Mouse (Mus musculus) gastrocnemius, adult 2 months (tissue): ENCODE results near the gene Ssh2. TPM values are rescaled to one million over a fixed set of nuclear protein-coding genes. Genes with fewer than 3 reads are reported as not detected.

ENCODE experiments used
- DNase-seq: peaks from one replicate; pipeline ENCODE4 v3.0.0; 2022
- H3K27ac ChIP-seq: fragments of 200-600 bp; 2 replicates; pipeline ENCODE4 v1.8.1; 2022; ENCODE audit warnings: mild to moderate bottlenecking
- H3K4me3 ChIP-seq: fragments of 200-600 bp; 2 replicates; pipeline ENCODE4 v1.8.1; 2022; ENCODE audit warnings: mild to moderate bottlenecking, moderate library complexity
- CTCF ChIP-seq: fragments of 200-600 bp; IDR thresholded peaks from 2 replicates; pipeline ENCODE4 v1.8.1; 2022; ENCODE audit warnings: antibody characterized with exemption, mild to moderate bottlenecking, moderate library complexity
- intact Hi-C: fragments of 180-260 bp; cut with DNase I; formaldehyde crosslinking; loops from one replicate; pipeline ENCODE4 v1.15.1; 2025
- long read RNA-seq, 2 experiments: library from polyadenylated mRNA; stranded (forward); transcript quantifications; one replicate each; pipeline ENCODE4 v2.0.0; 2021
- total RNA-seq, 2 experiments: library from RNA; stranded (reverse); gene quantifications; 2 replicates each; pipeline ENCODE4 v1.2.3; 2021

Ssh2 gene
- 10 to 100 TPM; 40.3 to 55.3 TPM for total RNA-seq
- long read RNA-seq, experiment 1, partial matches to known transcripts: 5 of 12 reads
- long read RNA-seq, experiment 1, other reads (novel, unspliced or antisense): 7 of 12 reads
- long read RNA-seq, experiment 2, partial matches to known transcripts: 2 of 14 reads
- long read RNA-seq, experiment 2, other reads (novel, unspliced or antisense): 11 of 14 reads

- Histone ChIP-seq H3K27ac (peak within 1 kb of the TSS; percentile 91), H3K4me3 (peak within 1 kb of the TSS; percentile 83)
- DNase-seq: peak; percentile 89
- no peak for TF ChIP-seq CTCF
- intact Hi-C loops: loop anchor here (1.0 to 5.0 kb wide), 2 partner anchors 92 to 231 kb away; no protein-coding TSS in a partner anchor
These were observed at the start of gene Ssh2 for GRCm38 (mm10) chr11:77215951-77216760. Gene Ssh2, plus strand, starts transcription at chr11:77216287.

DNA sequence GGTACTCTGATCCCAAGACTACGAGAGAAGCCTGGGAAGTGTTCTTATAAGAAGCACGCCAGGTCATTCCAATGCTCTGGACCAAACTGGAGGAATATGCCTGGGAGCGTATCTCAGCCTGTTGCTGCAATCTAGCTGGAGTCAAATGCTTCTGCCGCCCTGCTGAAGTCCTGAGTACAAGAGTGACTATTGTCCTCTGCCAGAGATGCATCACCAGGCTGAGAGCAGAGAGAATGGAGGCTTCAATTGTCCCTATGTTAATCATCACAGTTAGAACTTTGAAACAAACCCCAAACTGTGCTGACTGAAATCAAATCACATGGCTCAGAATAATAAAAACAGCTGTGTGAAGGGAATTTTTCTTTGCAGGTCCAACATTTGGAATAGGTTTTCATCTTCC is 42.4 kb upstream of the Ssh2 start:
- no peak for DNase-seq
- TF ChIP-seq CTCF: no peak
- intact Hi-C loops: no loop called here
- H3K27ac ChIP-seq: peak overlapping the region; percentile 17
- no peak overlapping the region for H3K4me3 ChIP-seq

GRCm38 (mm10) chr11:77174531-77174930 is 41.6 kb upstream of the Ssh2 start:
- intact Hi-C loops: no loop called here
- no peak for DNase-seq
- no peak for TF ChIP-seq CTCF
- H3K4me3 ChIP-seq: no peak overlapping the region; the same call in 1 of the 2 replicates
- peak overlapping the region; percentile 17 for H3K27ac ChIP-seq

DNA sequence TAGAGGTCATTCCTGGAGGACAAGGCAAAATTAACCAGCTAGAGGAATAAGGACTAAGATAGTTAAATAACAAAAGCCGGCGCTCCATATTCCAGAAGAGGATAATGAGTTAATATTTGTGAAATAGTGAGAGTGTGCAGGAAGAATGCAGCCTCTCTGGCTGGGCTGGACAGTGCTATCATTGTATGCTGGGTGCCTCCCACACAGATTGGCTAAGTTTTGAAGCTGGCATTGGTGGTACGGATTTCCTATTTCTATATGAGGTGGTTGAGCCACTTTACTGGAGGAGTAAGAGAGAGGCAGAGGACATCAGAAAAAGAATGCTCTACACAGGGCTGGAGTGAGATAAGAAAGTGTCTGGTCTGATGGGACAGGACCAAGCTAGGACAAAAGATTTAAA is 36.3 kb upstream of the Ssh2 start:
- H3K4me3 ChIP-seq: no peak overlapping the region
- H3K27ac ChIP-seq: no peak overlapping the region
- no peak for DNase-seq
- TF ChIP-seq CTCF: no peak
- intact Hi-C loops: no loop called here

GRCm38 (mm10) chr11:77180886-77181285 is 35.2 kb upstream of the Ssh2 start:
- no peak for TF ChIP-seq CTCF
- DNase-seq: no peak
- intact Hi-C loops: no loop called here
- no peak overlapping the region for H3K27ac ChIP-seq
- no peak overlapping the region for H3K4me3 ChIP-seq

- Histone ChIP-seq H3K27ac (no peak overlapping the region), H3K4me3 (no peak overlapping the region)
- no peak for TF ChIP-seq CTCF
- intact Hi-C loops: no loop called here
- DNase-seq: no peak
These were observed 34.6 kb upstream of the Ssh2 start for GRCm38 (mm10) chr11:77181528-77181927.

- intact Hi-C loops: no loop called here
- Histone ChIP-seq H3K4me3 (no peak overlapping the region), H3K27ac (no peak overlapping the region)
- DNase-seq: no peak
- no peak for TF ChIP-seq CTCF
These were observed 34.0 kb upstream of the Ssh2 start for GRCm38 (mm10) chr11:77182041-77182440.

DNA sequence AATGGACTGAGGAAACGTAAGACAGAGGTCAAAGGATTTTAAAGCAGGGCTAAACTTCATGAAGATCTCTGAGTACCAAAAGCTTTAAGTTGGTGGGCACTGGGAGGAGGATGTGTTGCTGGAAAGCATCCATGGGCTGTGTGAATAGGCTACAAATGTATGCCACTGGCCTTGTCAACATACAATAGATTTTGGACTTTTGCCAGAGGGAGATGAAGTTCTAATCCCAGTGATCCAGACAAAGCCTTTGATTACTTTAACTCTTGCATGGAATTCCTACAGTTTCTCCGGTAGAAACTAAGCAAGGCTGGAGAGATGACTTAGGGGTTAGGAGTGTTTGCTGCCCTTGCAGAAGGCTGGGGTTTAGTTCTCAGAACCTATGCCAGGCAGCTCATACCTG is 33.5 kb upstream of the Ssh2 start:
- no peak for TF ChIP-seq CTCF
- intact Hi-C loops: no loop called here
- DNase-seq: no peak
- Histone ChIP-seq H3K27ac (no peak overlapping the region), H3K4me3 (no peak overlapping the region)

DNA sequence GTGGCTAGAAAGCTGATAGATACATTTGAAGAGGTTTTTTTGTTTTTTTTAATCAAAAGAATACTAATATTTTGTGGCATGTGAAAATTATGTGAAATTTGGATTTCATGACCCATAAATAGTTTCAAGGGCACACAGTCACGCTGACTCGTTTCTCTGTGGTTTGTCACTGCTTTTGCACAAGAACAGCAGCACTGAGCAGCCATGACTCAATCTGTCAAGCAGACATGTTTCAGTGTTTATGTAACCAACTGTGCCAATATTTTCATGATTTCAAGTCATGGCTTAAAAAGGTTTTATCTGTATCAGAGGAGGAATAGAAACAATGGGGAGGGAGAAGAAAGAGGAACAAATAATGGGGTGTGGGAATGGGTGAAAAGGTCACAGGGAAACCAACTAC is 31.2 kb upstream of the Ssh2 start:
- no peak for DNase-seq
- intact Hi-C loops: no loop called here
- Histone ChIP-seq H3K27ac (no peak overlapping the region), H3K4me3 (no peak overlapping the region)
- no peak for TF ChIP-seq CTCF

GRCm38 (mm10) chr11:77188868-77189267 is 27.2 kb upstream of the Ssh2 start, which contains the start of gene Efcab5:
Gene Efcab5, minus strand, starts transcription at chr11:77188968.
- DNase-seq: no peak
- no peak for TF ChIP-seq CTCF
- intact Hi-C loops: no loop called here
- peak within 1 kb of the TSS; percentile 31; the same call in 1 of the 2 replicates for H3K27ac ChIP-seq
- no peak within 1 kb of the TSS for H3K4me3 ChIP-seq

- no peak for DNase-seq
- H3K4me3 ChIP-seq: no peak overlapping the region
- H3K27ac ChIP-seq: no peak overlapping the region
- no peak for TF ChIP-seq CTCF
- intact Hi-C loops: no loop called here
These were observed 22.7 kb upstream of the Ssh2 start for GRCm38 (mm10) chr11:77193410-77193809.

- intact Hi-C loops: no loop called here
- no peak overlapping the region for H3K27ac ChIP-seq
- no peak for DNase-seq
- no peak overlapping the region for H3K4me3 ChIP-seq
- TF ChIP-seq CTCF: no peak
These were observed 22.0 kb upstream of the Ssh2 start for GRCm38 (mm10) chr11:77193941-77194553.

DNA sequence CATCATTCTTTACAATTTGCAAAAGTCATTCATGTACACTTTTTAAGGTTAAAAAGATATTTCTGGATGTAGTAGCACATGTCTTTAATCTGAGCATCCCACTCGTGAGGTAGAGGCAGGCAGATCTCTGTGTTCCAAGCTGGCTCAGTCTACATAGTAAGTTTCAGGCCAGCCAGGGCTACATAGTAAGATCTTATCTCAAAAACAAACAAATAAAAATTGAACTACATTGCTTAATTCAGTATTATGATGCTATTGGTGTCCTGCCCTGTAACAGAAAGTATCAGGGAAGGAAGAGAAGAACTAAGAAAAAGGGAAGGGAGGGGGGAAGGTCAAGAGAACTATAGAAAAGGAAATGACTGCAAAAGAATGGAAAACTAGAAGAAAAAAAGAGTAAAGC is 21.3 kb upstream of the Ssh2 start:
- no peak overlapping the region for H3K4me3 ChIP-seq
- intact Hi-C loops: no loop called here
- H3K27ac ChIP-seq: no peak overlapping the region
- TF ChIP-seq CTCF: no peak
- no peak for DNase-seq
